Mouse (Mus musculus): ENCODE measurements around the gene Dexi. TPM values are rescaled to one million over a fixed set of nuclear protein-coding genes. Genes with fewer than 3 reads are reported as not detected.

Gene Dexi
- 34.9 and 38.3 TPM in 2 replicates for polyA plus RNA-seq (2012; rRNA removed)

DNA sequence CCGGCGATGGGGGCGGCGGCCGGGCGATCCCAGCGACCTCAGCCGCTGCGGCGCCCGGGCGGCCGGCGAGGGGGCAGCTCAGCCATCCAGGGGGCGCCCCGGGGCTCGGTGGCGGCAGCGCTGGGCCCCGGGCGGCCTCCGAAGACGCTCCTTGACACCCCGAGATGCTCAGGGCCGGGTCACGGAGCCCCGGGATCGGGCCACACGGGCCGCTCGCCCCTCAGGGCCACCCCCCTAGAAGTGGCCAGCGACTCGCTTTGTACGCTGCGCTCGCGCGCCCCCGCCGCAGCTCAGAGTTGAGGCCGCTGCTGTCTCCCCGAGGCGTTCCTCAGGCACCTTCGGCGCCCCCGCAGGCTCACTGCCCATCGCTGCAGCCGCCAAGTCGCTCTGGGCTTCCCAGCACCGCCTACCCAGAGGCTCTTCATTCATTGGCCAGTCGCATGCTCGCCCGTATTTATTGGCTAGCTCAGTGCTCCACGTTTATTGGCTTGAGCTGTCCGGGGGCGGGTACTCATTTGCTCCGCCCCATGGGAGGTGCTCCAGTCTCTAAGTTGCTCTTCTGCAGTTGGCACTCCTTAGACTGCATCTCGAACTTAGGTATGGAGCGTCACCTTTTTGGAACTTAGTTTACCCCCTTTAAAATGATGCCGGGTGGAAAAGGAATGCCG is at the start of gene Dexi:
Gene Dexi, minus strand, starts transcription at position 357 of the 668 bp plus-strand sequence.
- Histone ChIP-seq H3K4me3 (ENCODE audit: low read depth, low read length) (peak within 1 kb of the TSS; percentile 69), H3K36me3 (ENCODE audit: control insufficient read depth, insufficient read depth, low read length) (no peaks in the 10 kb centered on the region), H3K4me1 (ENCODE audit: control insufficient read depth, insufficient read depth, insufficient read length, low read length) (peaks cover 13% of the 10 kb centered on the region; the same call in 1 of the 2 replicates), H3K27me3 (ENCODE audit: control insufficient read depth, insufficient read depth, low read length) (no peaks in the 10 kb centered on the region), H3K27ac (ENCODE audit: insufficient read depth, low read depth, low read length) (no peak within 1 kb of the TSS)
- WGBS: under 1% methylated on average over 58 of the region's 61 CpGs
- TF ChIP-seq POLR2A (IDR thresholded peaks at IDR 0.05; ENCODE audit: low read depth, low read length) (peak; percentile 99), CTCF (IDR thresholded peaks at IDR 0.05; ENCODE audit: extremely low read depth, insufficient read length, insufficient replicate concordance, low read depth, low read length) (no peak)

- Histone ChIP-seq H3K27ac (ENCODE audit: insufficient read depth, low read depth, low read length) (no peak overlapping the region), H3K4me3 (ENCODE audit: low read depth, low read length) (no peak overlapping the region)
Observed at GRCm38 (mm10) chr16:10586546-10586945, 43.7 kb upstream of the Dexi start.

GRCm38 (mm10) chr16:10585165-10585564 is 42.3 kb upstream of the Dexi start:
- Histone ChIP-seq H3K4me3 (ENCODE audit: low read depth, low read length) (no peak overlapping the region), H3K27ac (ENCODE audit: insufficient read depth, low read depth, low read length) (no peak overlapping the region), H3K36me3 (ENCODE audit: control insufficient read depth, insufficient read depth, low read length) (peaks cover 25% of the 10 kb centered on the region), H3K4me1 (ENCODE audit: control insufficient read depth, insufficient read depth, insufficient read length, low read length) (peaks cover 3% of the 10 kb centered on the region; the same call in 1 of the 2 replicates), H3K27me3 (ENCODE audit: control insufficient read depth, insufficient read depth, low read length) (no peaks in the 10 kb centered on the region)
- no peak for TF ChIP-seq CTCF (IDR thresholded peaks at IDR 0.05; ENCODE audit: extremely low read depth, insufficient read length, insufficient replicate concordance, low read depth, low read length)
- TF ChIP-seq POLR2A (IDR thresholded peaks at IDR 0.05; ENCODE audit: low read depth, low read length): no peak
- 61% methylated on average over 1 of the region's 1 CpGs for WGBS

More at GRCm38 (mm10) chr16:10586546-10586945, 43.7 kb upstream of the Dexi start:
- Histone ChIP-seq H3K27me3 (ENCODE audit: control insufficient read depth, insufficient read depth, low read length) (no peaks in the 10 kb centered on the region), H3K36me3 (ENCODE audit: control insufficient read depth, insufficient read depth, low read length) (peaks cover 24% of the 10 kb centered on the region), H3K4me1 (ENCODE audit: control insufficient read depth, insufficient read depth, insufficient read length, low read length) (peaks cover 3% of the 10 kb centered on the region; the same call in 1 of the 2 replicates)
- WGBS: 71% methylated on average over 3 of the region's 3 CpGs
- TF ChIP-seq CTCF (IDR thresholded peaks at IDR 0.05; ENCODE audit: extremely low read depth, insufficient read length, insufficient replicate concordance, low read depth, low read length) (no peak), POLR2A (IDR thresholded peaks at IDR 0.05; ENCODE audit: low read depth, low read length) (no peak)

DNA sequence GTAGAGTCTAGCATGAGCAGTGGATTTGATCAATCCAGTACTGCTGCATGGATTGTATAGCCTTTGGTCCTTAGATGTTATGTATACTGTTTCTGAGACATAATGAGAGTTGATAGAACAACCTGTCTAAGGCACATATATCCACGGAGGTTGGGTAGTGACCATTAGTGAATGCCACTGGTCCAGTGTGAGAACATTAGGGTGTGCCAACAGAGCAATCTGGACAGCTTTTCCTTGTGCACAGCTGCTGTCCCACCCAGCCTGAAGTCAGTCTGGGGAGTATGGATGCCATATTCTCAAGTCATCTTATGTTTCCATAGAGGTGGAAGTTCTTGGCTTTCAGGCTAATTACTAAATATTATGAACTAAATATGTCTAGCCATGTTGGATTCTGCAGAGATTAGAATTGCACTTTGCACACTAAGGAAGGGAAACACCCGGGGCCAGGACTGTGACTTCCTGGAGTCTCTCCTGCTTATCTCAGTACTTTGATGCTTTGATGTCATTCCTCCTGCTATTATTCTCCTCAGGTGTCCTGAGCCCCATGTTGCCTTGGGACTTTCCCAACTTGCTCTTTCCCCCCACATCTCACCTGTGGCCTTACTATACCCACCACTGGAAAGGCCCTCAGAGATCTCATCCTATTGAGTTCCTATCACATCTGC is 38.5 kb upstream of the Dexi start:
- WGBS: 40% methylated on average over 2 of the region's 2 CpGs
- Histone ChIP-seq H3K36me3 (ENCODE audit: control insufficient read depth, insufficient read depth, low read length) (peaks cover 25% of the 10 kb centered on the region), H3K27me3 (ENCODE audit: control insufficient read depth, insufficient read depth, low read length) (no peaks in the 10 kb centered on the region), H3K27ac (ENCODE audit: insufficient read depth, low read depth, low read length) (no peak overlapping the region), H3K4me3 (ENCODE audit: low read depth, low read length) (no peak overlapping the region), H3K4me1 (ENCODE audit: control insufficient read depth, insufficient read depth, insufficient read length, low read length) (peaks cover 3% of the 10 kb centered on the region; the same call in 1 of the 2 replicates)
- TF ChIP-seq POLR2A (IDR thresholded peaks at IDR 0.05; ENCODE audit: low read depth, low read length) (no peak), CTCF (IDR thresholded peaks at IDR 0.05; ENCODE audit: extremely low read depth, insufficient read length, insufficient replicate concordance, low read depth, low read length) (no peak)

GRCm38 (mm10) chr16:10578376-10578775 is 35.5 kb upstream of the Dexi start:
- TF ChIP-seq POLR2A (IDR thresholded peaks at IDR 0.05; ENCODE audit: low read depth, low read length) (no peak), CTCF (IDR thresholded peaks at IDR 0.05; ENCODE audit: extremely low read depth, insufficient read length, insufficient replicate concordance, low read depth, low read length) (no peak)
- 46% methylated on average over 1 of the region's 1 CpGs for WGBS

DNA sequence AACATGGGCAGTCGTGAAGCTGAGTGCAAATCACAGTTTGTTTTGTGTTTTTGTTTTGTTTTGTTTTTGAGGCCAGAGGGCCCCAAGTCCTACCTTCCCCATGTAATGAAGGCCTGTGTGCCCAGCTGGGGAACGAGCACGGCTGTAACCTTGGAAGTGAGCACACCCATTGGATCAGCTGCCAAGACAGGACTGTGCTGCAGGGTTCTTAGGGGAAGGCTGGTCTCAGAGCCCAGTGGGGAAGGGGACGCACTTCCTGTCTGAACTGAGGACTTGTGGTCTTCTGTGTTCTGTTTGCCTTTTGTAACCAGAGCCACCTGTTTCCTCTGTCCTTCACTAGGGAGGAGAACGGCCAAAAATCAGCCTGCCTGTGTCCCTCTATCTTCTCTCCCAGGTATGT is 34.7 kb upstream of the Dexi start:
- H3K27me3 ChIP-seq (ENCODE audit: control insufficient read depth, insufficient read depth, low read length): no peaks in the 10 kb centered on the region
- peaks cover 35% of the 10 kb centered on the region for H3K36me3 ChIP-seq (ENCODE audit: control insufficient read depth, insufficient read depth, low read length)
- H3K4me1 ChIP-seq (ENCODE audit: control insufficient read depth, insufficient read depth, insufficient read length, low read length): peaks cover 3% of the 10 kb centered on the region; the same call in 1 of the 2 replicates
- WGBS: 66% methylated on average over 5 of the region's 5 CpGs
- H3K4me3 ChIP-seq (ENCODE audit: low read depth, low read length): no peak overlapping the region
- H3K27ac ChIP-seq (ENCODE audit: insufficient read depth, low read depth, low read length): peak overlapping the region; percentile 41
- no peak for TF ChIP-seq CTCF (IDR thresholded peaks at IDR 0.05; ENCODE audit: extremely low read depth, insufficient read length, insufficient replicate concordance, low read depth, low read length)
- no peak for TF ChIP-seq POLR2A (IDR thresholded peaks at IDR 0.05; ENCODE audit: low read depth, low read length)

More at GRCm38 (mm10) chr16:10578376-10578775, 35.5 kb upstream of the Dexi start:
- Histone ChIP-seq H3K27ac (ENCODE audit: insufficient read depth, low read depth, low read length) (no peak overlapping the region), H3K4me1 (ENCODE audit: control insufficient read depth, insufficient read depth, insufficient read length, low read length) (peaks cover 3% of the 10 kb centered on the region; the same call in 1 of the 2 replicates), H3K27me3 (ENCODE audit: control insufficient read depth, insufficient read depth, low read length) (no peaks in the 10 kb centered on the region), H3K4me3 (ENCODE audit: low read depth, low read length) (no peak overlapping the region), H3K36me3 (ENCODE audit: control insufficient read depth, insufficient read depth, low read length) (peaks cover 33% of the 10 kb centered on the region)

DNA sequence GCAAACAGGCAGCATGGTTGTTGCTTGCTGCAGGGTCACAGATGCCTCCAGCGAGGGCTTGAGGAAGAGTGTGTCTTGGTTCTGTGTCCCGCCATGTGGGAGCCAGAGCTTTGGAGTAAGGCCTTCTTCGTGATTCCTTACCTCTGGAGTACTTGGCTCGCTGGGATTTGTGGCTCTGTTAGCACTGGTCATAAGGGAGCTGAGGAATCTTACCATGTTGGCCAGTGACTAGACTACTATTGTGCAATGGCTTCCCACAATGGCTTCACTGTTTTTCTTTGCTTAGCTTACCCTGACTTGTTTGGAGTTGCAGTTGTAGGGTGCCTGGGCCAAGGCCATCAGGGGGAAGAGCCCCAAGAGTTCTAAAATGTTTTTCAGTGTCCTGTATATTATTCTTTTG is 33.1 kb upstream of the Dexi start:
- H3K27me3 ChIP-seq (ENCODE audit: control insufficient read depth, insufficient read depth, low read length): no peaks in the 10 kb centered on the region
- H3K36me3 ChIP-seq (ENCODE audit: control insufficient read depth, insufficient read depth, low read length): peaks cover 39% of the 10 kb centered on the region
- H3K4me3 ChIP-seq (ENCODE audit: low read depth, low read length): no peak overlapping the region
- 83% methylated on average over 4 of the region's 4 CpGs for WGBS
- no peak overlapping the region for H3K27ac ChIP-seq (ENCODE audit: insufficient read depth, low read depth, low read length)
- TF ChIP-seq POLR2A (IDR thresholded peaks at IDR 0.05; ENCODE audit: low read depth, low read length) (no peak), CTCF (IDR thresholded peaks at IDR 0.05; ENCODE audit: extremely low read depth, insufficient read length, insufficient replicate concordance, low read depth, low read length) (no peak)
- H3K4me1 ChIP-seq (ENCODE audit: control insufficient read depth, insufficient read depth, insufficient read length, low read length): no peaks in the 10 kb centered on the region
